Mouse (Mus musculus) urinary bladder, adult 2 months (tissue): ENCODE data around the gene Lcn9. TPM values are rescaled to one million over a fixed set of nuclear protein-coding genes. Genes with fewer than 3 reads are reported as not detected.

ENCODE experiments used
- DNase-seq: peaks from one replicate; pipeline ENCODE4 v3.0.0; 2022; ENCODE audit warnings: low spot score
- polyA plus RNA-seq: library from polyadenylated mRNA; depleted of rRNA; stranded (reverse); fragments of >200 nt; gene quantifications from 2 replicates; pipeline ENCODE4 v1.2.3, GENCODE M21; 2012; rRNA removed

Gene Lcn9
- polyA plus RNA-seq, 1 experiment: not detected

DNA sequence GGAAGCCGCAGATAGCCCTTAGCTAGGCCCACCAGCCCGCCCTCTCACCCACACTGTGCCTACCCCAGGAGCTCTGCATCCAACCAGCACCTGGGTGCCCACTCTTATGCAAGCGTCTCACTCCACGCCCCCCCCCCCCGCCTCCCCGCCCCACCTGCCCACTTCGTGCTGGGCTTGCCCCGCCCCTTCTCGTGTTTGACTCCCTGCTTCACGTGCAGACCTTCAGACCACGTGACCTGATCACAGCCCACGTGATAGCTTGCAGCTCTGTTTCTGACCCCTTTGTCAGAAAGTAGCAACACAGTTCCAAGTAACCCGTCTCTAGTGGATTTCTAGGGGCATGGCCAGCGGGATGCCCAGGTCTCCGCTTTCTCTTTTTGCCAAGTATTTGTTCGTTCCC is 24.3 kb downstream of the Lcn9 start, which contains the start of gene Sohlh1:
Gene Sohlh1, minus strand, starts transcription at position 23 of the 400 bp plus-strand sequence.
- DNase-seq: no peak

DNA sequence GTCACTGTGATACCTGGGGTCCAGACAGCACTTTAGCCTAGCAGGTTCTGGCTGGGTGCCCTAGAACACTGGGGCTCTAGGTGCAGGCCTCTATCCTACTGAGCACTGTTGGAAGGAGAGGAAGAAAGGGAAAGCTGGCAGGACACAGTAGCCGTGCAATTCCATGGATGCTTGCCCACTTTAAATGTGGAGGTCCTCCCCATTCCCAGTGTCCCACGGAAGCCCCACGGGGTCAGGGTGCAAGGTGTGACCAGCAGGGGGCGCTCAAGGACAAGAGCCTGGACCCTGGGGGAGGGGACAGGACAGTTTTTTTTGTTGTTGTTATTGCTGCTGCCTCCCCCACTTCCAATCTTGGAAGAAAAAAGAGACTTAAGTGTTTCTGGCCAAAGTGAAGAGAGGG is 27.4 kb downstream of the Lcn9 start:
- peak; percentile 43 for DNase-seq

DNA sequence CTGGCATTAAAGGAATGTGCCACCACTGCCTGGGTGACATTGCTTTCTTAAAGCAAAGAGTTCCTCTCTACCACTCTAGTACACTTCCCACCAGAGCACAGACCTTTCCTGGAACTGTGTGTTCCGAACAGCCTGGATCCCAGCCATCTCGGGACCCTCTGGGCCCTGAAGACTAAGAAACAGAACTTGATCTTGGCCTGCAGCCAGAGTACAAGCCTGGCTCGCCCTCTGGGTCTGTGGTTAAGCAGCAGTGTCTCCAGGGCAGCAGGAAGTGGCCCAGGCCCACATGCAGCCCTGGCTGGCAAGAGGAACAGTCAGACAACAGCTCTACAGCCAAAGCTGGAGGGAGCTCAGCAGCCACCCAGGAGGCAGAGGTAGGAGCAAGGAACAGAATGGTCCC is 29.7 kb downstream of the Lcn9 start:
- no peak for DNase-seq

DNA sequence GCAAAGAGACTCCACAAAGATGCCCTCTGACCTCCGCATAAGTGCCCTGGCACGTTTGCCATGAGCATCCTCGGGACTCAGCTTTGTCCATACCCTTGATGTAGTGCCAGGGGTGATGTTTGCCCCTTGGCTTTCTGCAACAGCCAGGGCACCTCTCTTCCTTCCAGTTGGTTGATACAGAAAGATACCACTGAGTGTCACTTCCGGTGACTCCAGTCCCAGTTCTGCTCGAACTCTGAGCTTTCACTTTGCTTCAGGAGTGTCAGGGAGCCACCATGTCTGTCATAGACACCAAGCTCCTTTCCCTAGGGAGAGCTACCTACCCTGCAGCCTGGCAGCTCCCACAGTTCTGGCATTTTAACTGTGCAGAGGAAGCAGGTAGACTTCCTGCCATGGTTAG is 31.0 kb downstream of the Lcn9 start:
- DNase-seq: no peak

DNA sequence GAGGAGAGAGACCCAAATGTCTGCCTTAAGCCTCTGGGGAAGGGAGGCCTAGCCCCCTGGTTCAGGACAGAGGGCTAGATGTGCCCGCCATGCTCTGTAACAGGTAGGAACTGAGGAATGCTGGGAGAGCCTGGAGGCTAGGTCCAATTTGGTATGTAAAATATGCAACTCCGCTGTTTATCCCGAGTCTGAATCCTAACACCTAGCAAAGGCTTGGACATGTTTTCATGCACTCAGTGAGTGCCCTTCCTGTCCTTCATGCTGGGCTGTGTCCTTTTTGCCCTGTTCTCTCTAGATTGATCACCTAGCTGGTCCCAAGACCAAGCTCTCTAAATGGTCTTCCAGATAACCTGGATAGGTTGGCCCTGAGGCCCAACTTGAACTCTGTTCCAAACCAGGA is 36.9 kb downstream of the Lcn9 start:
- DNase-seq: no peak

DNA sequence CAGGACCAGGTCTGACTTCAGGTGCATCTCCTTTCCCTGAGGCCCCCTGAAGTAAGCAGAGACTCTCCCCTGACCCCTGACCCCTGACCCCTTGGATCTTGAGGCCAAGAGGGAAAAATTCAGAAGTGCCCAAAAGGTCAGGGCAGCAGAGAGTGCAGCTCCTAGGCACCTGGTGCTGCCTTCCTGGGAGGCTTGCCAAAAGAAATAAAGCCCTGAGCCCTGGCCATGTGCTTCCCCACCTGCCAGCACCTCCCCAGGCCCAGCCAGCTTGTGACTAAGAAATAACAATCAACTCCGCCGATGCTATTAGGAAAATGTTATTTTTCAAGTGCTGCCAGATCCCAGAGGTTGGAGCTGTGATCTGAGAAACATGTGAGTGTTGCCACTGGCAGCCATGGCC is 39.1 kb downstream of the Lcn9 start:
- no peak for DNase-seq

DNA sequence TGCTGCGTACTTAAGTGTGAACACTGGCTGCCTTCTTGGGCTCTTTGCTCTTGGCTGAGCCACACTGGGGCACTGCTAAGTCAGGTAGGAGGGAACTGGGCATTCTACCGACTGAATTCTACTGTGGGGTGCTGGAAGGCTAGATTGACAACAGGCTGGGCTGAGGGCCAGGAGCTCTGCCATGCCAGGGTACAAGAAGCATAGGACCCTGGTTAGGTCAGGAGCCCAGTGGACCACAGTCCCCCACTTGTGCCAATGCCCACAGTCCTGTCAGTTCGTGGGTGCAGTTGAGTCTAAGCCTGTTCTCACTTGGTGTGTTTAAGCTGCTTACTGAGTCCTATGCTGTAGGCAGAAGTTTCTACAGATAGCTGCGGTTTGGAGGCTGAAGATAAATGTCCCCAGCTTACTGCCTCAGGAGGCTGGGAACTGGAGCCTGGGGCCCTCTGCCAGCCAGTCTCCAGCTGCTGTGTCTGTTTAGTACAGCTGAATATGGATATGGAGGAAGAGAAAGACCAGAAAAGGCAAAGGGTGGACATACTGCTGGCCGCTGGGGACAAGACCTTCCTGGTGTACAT is 39.8 kb downstream of the Lcn9 start:
- no peak for DNase-seq

DNA sequence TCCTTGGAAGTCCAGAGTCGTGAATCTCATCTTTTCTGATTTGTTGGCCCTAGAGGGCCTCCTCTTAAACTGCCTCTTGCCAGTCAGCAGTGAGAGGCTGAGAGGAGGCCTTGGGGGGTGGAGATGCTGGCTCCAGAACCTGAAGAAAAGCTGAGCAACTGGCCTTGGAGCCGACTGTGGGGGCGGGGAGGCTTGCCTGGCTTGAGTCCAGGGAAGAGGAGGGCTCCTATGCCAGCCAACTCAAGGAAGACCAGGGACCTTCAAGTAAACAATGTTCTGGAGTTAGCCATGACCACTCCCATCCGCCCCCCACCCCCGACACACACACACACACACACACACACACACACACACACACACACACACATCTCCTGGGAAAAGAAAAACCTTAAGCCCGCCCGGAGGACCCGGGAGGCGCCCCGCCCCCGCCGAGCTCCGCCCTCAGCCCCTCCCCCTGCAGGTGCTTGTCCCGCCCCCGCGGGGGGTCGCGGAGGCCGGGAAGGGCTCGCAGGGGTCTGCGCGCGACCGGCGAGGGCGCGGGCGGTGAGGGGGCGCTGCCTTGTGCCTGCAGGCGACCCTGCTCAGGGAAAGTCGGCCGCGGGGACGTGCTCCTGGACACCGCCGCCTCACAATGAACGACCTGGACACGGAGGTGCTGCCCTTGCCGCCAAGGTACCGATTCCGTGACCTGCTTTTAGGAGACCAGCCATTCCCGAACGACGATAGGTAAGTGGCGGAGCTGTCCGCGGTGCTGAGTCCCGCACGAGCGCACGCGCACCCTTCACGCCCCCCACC is 40.6 kb downstream of the Lcn9 start, which contains the start of gene Kcnt1:
Gene Kcnt1, plus strand, starts transcription at position 398 of the 795 bp plus-strand sequence.
- no peak for DNase-seq

DNA sequence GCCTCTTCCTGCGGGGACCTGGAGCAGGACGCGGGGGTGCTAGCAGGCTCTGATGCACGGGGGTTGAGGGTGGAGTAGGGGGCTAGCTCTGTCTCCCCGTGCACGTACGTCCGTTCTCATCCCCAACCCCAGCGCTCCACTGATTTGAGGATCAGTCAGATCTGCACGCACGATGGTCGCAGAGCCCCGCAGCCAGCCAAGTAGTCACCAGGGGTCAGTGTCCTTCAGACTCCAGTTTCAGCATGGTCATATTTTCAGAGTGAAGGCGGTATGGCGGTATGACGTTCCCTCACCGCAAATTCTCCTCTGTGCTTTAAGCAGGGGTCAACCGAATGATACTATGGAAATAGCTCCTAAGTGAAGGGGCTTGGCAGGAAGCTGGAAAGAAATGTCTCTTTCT is 41.3 kb downstream of the Lcn9 start:
- no peak for DNase-seq

DNA sequence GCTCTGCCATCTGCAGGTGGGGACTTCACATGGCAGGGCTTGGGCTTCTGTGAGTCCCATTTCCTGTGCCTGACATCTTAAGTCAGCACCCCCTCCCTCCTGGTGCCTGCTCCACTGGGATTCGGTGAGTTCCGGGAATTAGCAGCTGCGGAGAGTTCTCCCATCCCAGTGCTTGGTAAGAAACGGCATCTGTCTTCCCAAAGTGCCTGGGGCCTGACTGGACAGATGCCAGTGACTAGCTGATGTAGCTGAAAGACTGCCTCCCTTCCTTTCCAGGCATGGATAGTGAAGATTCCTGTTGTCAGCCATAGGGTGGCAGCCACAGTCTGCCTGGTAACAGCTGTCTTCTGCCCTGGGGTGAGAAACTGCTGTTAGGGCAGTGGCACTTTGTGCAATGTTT is 42.5 kb downstream of the Lcn9 start:
- no peak for DNase-seq

DNA sequence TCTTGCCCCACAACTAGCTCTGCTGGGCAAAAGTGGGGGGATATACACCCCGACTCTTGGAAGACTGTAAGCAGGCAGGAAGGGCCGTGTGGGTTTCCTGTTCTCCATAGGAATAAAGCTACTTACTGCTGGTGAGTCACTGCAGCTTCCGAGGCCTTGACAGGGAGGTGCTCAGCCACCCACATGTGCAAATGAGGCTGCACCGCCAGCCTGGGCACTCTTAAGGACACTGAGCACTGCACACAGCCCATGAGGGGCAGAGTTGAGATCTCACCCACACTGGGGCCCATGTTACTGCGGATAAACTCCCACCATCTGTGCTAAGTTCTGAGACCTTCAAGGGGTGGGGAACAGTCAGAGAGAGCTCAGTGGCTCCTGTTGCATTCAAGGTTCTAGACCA is 43.7 kb downstream of the Lcn9 start:
- DNase-seq: no peak

Other genes starting within 250 kb of the Lcn9 start
- 1.3 and 1.4 TPM in 2 replicates for gene Mamdc4, start 248.3 kb upstream of the Lcn9 start, polyA plus RNA-seq
- gene Phpt1, start 247.9 kb upstream of the Lcn9 start, polyA plus RNA-seq: 64.2 and 75.6 TPM in 2 replicates
- gene Ajm1, start 241.4 kb upstream of the Lcn9 start, polyA plus RNA-seq: 0.47 and 0.57 TPM in 2 replicates
- 66.5 and 73.8 TPM in 2 replicates for gene Rabl6, start 214.6 kb upstream of the Lcn9 start, polyA plus RNA-seq
- not detected in 2 replicates for gene Ccdc183, start 205.5 kb upstream of the Lcn9 start, polyA plus RNA-seq
- gene Tmem141, start 201.1 kb upstream of the Lcn9 start, polyA plus RNA-seq: 55.4 and 59.7 TPM in 2 replicates
- gene Fcna, start 195.1 kb upstream of the Lcn9 start, polyA plus RNA-seq: 22.9 and 30.6 TPM in 2 replicates
- gene Lcn8, start 170.0 kb upstream of the Lcn9 start, polyA plus RNA-seq: 0.94 and 1.8 TPM in 2 replicates
- 0.32 TPM in 1 of 2 replicates, not detected in the other for gene Lcn5, start 165.2 kb upstream of the Lcn9 start, polyA plus RNA-seq
- 0.36 and 0.63 TPM in 2 replicates for gene Lcn6, start 146.4 kb upstream of the Lcn9 start, polyA plus RNA-seq
- gene Lcn10, start 140.4 kb upstream of the Lcn9 start, polyA plus RNA-seq: 0.06 TPM in 1 of 2 replicates, not detected in the other
- gene Obp2a, start 123.1 kb upstream of the Lcn9 start, polyA plus RNA-seq: not detected in 2 replicates
- gene Bmyc, start 116.4 kb upstream of the Lcn9 start, polyA plus RNA-seq: 30.9 and 41.7 TPM in 2 replicates
- not detected in 2 replicates for gene Obp2b, start 86.1 kb upstream of the Lcn9 start, polyA plus RNA-seq
- not detected in 2 replicates for gene Lcn3, start 57.6 kb upstream of the Lcn9 start, polyA plus RNA-seq
- gene Lcn11, start 46.1 kb upstream of the Lcn9 start, polyA plus RNA-seq: not detected in 2 replicates
- not detected in 2 replicates for gene Gm13539, start 40.9 kb upstream of the Lcn9 start, polyA plus RNA-seq
- gene Glt6d1, start 7.3 kb upstream of the Lcn9 start, polyA plus RNA-seq: not detected in 2 replicates
- gene Sohlh1, start 24.1 kb downstream of the Lcn9 start, polyA plus RNA-seq: 0.04 TPM in 1 of 2 replicates, not detected in the other
- gene Kcnt1, start 40.6 kb downstream of the Lcn9 start, polyA plus RNA-seq: 6.7 and 7.4 TPM in 2 replicates
- 7.4 and 12.4 TPM in 2 replicates for gene Camsap1, start 160.1 kb downstream of the Lcn9 start, polyA plus RNA-seq
- 56.6 and 62.4 TPM in 2 replicates for gene Ubac1, start 198.6 kb downstream of the Lcn9 start, polyA plus RNA-seq